Mouse (Mus musculus) adrenal gland, postnatal 4 days (tissue): ENCODE measurements at regions not wholly inside any gene's neighbourhood (a gene's known extent, or its start where the extent isn't known, plus 50 kb on each side); places are given as distances from the start of the nearest gene placed in this dataset.

ENCODE experiments used
- DNase-seq, 2 experiments: peaks; one replicate each; pipeline ENCODE4 v3.0.0; 2021 to 2022; ENCODE audit warnings: low spot score in 2 of 2, mixed read lengths in 2 of 2

DNA sequence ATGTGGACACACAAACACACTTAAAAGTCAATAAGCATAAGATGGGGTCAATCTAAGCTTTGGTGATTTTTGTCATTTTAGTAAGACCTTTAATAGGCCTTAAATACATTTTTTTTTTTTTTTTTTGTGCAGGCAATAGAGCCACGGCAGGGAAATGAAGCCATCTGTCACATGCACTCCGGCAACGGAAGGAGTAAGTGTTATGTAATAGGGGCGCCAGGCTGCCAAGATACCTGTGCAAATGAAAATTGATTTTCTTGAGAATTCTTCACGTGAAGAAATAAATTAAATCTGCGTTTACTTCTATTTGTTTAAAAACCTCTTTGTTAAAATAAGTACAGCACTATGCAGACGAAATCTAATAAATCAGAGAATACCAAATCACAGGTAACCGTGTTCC is 54.6 kb upstream of the Card11 start:
- DNase-seq = no peak

DNA sequence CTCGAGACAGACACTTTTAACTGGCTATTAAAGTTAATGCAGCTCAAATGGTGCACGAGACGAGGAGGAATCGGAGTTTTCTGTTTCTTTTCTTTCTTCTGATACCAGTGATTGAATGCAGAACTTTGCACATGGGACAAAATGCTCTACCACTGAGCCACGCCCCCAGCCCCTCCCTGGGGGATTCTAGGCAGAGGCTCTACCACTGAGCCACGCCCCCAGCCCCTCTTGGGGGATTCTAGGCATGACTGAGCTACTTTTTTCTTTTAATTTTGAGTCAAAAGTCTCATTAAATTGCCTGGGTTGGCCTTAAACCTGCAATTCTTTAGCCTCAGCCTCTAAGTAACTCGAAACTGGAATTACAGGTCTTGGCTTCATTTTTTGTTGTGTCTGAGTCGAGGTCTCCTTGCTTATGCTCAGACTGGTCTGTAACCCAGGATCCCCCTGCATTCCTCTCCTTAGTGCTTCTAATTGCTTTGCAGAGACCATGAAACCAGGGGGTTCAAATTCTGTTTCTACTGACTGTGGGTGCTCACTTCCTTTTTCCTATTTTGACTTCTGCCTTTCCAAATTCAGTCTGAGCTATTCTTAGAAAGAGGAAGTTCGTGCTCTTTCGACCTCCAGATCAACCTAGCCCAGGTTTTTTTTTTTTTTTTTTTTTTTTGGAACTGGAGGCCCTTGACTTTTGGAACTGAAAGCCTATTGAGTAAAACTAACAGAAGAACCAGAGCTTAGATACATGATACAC is 55.4 kb upstream of the Card11 start:
- no peak for DNase-seq

DNA sequence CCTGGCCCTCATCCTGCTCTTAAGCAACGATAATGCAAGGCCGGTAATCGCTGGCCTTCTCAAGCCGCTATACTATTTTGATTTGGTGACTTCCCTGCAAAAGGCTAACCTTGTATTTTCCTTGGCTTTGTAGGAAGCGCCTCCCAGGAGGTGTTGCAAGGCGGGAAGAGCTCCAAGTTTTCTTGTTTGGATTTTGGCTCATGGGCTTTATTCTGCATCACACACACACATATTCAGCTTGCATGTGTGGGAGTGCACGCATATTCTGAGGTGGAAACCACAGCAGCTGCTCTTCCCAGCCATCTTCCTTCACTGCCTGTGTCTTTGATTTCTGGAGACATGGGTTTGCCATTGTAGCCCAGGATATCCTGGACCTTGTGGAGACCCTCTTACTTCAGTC is 57.8 kb upstream of the Card11 start:
- no peak for DNase-seq

- DNase-seq = no peak
Measured at GRCm38 (mm10) chr5:141058863-141059262, 58.5 kb upstream of the Card11 start.

DNA sequence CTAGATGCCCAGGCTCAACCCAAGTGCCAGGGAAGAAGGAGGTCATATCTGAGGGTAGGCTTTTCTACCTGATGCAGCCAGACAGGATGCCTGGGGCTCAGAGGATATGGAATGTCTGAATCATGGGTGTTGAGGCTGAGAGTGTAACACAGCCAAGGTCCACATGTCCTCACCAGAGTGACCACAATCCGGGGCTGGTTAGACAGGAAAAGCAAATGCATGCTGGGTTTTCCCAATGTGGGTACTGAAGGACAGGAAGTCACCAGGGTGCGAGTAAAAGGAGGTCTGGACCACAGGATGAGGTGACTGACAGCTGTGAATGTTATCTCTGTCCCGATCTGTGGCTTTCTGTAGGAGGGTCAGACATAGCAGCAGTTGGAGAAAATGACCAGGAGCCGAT is 61.8 kb upstream of the Card11 start:
- DNase-seq = no peak

DNA sequence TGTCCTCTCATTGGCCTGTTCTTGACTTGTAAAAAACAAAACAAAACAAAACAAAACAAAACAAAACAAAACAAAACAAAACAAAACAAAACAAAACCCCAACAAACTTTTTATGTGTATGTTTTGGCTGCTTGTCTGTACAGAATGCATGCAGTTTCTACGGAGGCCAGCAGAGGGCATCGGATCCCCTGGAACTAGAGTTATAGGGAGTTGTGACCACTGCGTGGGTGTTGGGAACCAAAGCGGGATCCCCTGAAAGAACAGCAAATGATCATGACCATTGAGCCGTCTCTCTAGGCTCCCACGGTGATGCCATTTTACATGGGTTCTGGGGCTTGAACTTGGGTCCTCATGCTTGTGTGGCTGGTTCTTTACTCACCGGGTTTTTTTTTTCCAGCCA is 67.2 kb upstream of the Card11 start:
- no peak for DNase-seq

DNA sequence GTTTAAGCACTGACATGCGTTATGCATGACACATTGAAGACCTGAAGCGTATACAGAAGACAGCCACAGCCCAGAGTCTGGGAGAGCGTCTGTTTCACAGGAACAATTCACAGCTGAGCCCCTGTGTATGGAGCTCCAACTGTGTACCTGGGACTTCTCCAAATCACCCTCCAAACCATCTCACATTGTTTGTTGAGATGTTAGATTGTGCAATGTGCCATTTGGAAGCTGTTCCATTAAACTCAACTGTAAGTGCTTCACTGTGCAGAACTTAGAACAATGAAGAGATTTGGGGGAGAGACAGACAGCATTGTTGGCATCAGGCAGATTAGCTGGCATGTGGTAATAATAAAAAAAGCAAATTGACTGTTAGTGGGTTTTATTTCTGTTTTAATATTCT is 74.1 kb upstream of the Card11 start:
- DNase-seq = no peak

- no peak for DNase-seq
Measured at GRCm38 (mm10) chr5:141076158-141076557, 75.8 kb upstream of the Card11 start.

DNA sequence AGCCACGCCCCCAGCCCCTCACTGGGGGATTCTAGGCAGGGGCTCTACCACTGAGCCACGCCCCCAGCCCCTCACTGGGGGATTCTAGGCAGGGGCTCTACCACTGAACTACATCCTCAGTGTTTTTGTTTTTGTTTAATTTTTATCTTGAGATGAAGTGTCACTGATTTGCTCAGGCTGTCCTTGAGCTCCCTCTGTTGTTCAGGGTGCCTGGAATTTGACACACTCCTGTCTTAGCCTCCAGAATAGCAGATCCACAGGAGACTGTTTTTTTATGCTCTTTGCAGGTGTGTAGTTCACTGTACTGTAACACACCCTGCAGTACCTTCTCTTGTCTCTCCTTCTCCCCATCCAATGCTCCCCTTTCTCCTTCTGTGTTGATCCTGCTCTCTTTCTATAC is 76.6 kb upstream of the Card11 start:
- no peak for DNase-seq

DNA sequence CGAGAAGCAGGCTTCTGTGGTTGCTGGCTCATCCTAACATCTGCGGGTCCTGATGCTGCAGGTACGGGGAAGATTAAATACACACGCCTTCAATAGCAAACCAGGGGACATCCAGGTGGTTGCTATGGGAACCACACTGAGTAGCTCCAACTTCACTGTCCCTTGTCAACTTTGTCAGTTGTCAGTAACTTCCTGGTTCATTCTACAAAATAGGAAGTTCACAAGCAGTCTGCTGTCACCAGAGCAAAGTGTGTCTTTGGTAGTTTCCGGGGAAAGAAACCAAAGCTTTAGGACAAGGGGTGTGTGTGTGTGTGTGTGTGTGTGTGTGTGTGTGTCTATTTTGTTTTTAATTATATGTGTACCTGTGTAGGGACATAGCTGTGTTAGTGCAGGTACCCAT is 80.5 kb upstream of the Card11 start:
- DNase-seq = no peak

- no peak for DNase-seq
Measured at GRCm38 (mm10) chr5:141084056-141084730, 83.8 kb upstream of the Card11 start.

DNA sequence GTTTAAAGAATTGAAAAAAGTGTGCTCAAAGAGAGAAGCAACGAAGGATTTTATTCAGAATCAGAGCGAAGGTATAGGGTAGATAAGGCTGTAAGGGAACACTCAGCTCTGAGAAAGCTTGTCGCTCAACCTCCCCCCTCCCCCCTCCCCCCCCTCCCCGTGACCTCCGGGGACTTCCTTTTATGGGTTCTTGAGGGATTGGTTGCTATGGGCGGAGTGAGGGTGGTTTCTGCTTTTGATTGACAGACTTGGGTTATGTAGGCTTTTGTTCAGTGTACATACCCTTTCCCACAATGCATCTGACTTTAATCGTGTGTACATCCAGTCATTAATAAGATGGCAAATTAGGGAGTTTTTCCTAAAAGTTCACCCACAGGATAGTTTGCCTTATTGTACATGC is 84.4 kb upstream of the Card11 start:
- no peak for DNase-seq

GRCm38 (mm10) chr5:141091676-141092075 is 91.3 kb upstream of the Card11 start:
- no peak for DNase-seq

GRCm38 (mm10) chr5:141093641-141094040 is 93.3 kb upstream of the Card11 start:
- peak; percentile 14 to 28 for DNase-seq

GRCm38 (mm10) chr5:141097878-141098277 is 97.5 kb upstream of the Card11 start:
- DNase-seq = no peak

DNA sequence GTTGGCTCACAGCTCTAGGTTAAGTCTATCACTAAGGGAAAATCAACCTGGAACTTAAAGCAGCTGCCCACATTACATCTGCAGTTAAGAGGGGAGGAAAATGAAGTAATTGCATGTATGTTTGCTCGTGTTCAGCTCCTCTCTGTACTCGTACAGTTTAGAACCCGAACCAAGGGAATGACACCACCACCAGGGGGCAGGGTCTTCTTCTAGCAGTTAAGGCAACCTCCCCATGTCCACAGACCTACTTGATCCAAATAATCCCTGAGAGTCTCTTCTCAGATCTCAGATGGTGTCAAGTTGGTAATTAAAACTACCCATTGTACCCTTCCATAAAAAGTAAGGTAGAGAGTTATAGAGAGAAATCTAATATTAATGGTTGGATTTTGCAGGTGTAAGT is 111.3 kb upstream of the Card11 start:
- no peak for DNase-seq

GRCm38 (mm10) chr5:141115273-141115904 is 115.0 kb upstream of the Card11 start:
- DNase-seq = no peak

- DNase-seq = no peak
Measured at GRCm38 (mm10) chr5:141115963-141116362, 115.6 kb upstream of the Card11 start.

GRCm38 (mm10) chr5:141125870-141126269 is 115.4 kb upstream of the Sdk1 start:
- no peak for DNase-seq

GRCm38 (mm10) chr5:141126536-141126935 is 114.8 kb upstream of the Sdk1 start:
- no peak for DNase-seq

- DNase-seq = no peak
Measured at GRCm38 (mm10) chr5:141131036-141131435, 110.3 kb upstream of the Sdk1 start.

DNA sequence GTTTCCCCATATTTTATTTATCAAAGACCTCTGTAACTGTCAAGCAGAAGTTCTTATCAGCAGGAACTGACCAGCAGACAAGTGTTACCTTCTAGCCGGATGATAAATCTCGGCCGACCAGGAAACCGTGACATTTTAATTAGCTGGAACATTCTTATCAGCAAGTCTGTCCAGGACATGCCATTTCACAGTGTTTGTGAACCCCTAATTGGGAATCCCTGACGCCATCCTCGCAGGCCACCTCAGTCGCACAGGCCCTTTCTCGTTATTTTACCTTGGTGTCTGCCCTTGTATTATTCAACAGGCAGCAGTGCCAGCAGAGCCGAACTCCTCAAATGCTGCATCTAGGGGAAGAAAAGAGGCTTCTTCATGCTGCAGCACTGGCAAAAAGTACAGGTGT is 109.4 kb upstream of the Sdk1 start:
- DNase-seq = no peak

DNA sequence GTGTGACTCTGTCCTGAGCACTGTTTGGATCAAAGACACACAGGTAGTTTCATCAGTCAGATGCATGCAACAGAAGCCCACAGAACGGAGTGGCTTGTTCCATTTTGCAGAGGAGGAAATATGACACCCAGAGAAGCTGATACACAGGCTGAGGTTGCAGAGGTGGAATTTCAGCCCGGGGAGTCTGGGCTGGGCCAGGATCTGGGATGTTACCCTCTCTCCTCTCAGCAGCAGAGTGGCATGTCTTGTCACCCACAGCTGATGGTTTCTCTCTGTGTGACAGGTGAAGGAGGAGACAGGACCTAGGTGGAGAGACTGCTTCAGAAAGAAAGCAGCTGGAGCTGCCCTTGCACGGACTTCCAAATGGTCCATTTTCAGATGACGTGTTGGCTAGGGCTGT is 105.1 kb upstream of the Sdk1 start:
- no peak for DNase-seq
